Mouse (Mus musculus): ENCODE data around the gene Gm826. TPM values are rescaled to one million over a fixed set of nuclear protein-coding genes. Genes with fewer than 3 reads are reported as not detected.

Gene Gm826
- polyA plus RNA-seq, 1 experiment: 0.18 TPM

DNA sequence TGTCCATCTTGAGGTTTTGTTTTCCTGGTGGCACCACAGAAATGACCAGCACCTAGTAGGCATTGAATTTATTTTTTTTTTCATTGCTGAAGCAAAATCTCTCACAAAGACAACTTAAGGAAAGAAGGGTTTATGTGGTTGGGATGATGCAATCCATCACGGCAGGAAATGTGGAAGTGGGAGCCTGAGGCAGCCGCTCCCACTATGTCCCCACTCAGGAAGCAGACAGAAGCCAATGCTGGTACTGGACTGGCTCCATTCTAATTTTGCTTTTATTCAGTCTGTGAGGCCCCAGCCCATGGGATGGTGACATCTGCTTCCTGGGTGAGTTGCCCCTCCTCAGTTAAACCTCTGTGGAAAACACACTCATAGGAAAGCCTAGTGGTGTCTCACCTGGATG, 30.0 kb downstream of the Gm826 start:
- TF ChIP-seq POLR2A (IDR thresholded peaks at IDR 0.05; ENCODE audit: borderline replicate concordance, insufficient read depth, low read length) (no peak), CTCF (IDR thresholded peaks at IDR 0.05; ENCODE audit: borderline replicate concordance, insufficient read depth, low read depth, low read length) (no peak)
- no peak overlapping the region for H3K27ac ChIP-seq (ENCODE audit: insufficient read depth, low read length)
- H3K4me3 ChIP-seq (replicated peaks; ENCODE audit: insufficient read depth, low read depth, low read length): no peak overlapping the region
- no peak for DNase-seq
- H3K4me1 ChIP-seq (ENCODE audit: control insufficient read depth, insufficient read depth, low read length): no peaks in the 10 kb centered on the region
- 93% methylated on average over 2 of the region's 2 CpGs for WGBS
- H3K27me3 ChIP-seq (ENCODE audit: control insufficient read depth, insufficient read depth, low read length): no peaks in the 10 kb centered on the region

DNA sequence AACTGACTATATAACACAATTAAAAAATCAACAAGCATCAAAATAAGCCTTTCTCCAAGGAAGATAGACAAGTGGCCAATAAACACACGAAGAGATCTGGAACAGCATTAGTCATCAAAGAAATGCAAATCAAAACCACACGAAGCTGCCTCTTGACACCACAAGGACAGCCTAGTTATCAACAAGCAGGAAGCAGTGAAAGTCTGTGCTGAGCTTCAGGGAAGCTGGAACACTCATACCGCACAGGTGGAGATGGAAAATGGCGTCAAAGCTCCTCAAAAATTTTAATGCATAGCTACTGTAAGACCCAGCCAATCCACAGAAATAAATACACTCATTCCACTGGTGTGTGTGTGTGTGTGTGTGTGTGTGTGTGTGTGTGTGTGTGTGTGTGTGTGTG, 31.9 kb downstream of the Gm826 start:
- H3K4me1 ChIP-seq (ENCODE audit: control insufficient read depth, insufficient read depth, low read length): no peaks in the 10 kb centered on the region
- H3K27me3 ChIP-seq (ENCODE audit: control insufficient read depth, insufficient read depth, low read length): no peaks in the 10 kb centered on the region
- no peak overlapping the region for H3K4me3 ChIP-seq (replicated peaks; ENCODE audit: insufficient read depth, low read depth, low read length)
- no peak for TF ChIP-seq CTCF (IDR thresholded peaks at IDR 0.05; ENCODE audit: borderline replicate concordance, insufficient read depth, low read depth, low read length)
- TF ChIP-seq POLR2A (IDR thresholded peaks at IDR 0.05; ENCODE audit: borderline replicate concordance, insufficient read depth, low read length): no peak
- 74% methylated on average over 4 of the region's 4 CpGs for WGBS
- no peak for DNase-seq
- no peak overlapping the region for H3K27ac ChIP-seq (ENCODE audit: insufficient read depth, low read length)

DNA sequence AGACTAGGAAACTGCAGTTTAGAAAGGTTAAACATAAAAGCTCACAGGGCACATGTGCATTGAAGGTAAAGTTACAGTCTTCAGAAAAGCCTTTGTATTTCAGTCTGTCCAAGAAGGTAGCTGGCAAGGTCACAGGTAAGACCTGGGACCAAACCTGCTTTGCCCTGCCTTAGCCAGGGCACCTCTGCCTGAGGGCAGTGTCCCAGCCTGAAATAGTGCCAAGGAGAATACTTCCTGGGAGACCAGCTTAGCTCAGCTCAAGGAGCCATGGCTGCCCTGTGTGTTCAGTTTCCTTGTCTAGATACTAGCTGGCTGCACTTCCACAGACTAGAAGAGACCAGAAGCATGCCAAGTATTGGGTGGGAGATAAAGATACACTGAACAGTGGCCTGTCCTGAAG, 35.4 kb downstream of the Gm826 start:
- H3K27me3 ChIP-seq (ENCODE audit: control insufficient read depth, insufficient read depth, low read length): no peaks in the 10 kb centered on the region
- no peak overlapping the region for H3K27ac ChIP-seq (ENCODE audit: insufficient read depth, low read length)
- TF ChIP-seq POLR2A (IDR thresholded peaks at IDR 0.05; ENCODE audit: borderline replicate concordance, insufficient read depth, low read length): no peak
- no peak for TF ChIP-seq CTCF (IDR thresholded peaks at IDR 0.05; ENCODE audit: borderline replicate concordance, insufficient read depth, low read depth, low read length)
- no peak for DNase-seq
- no peak overlapping the region for H3K4me3 ChIP-seq (replicated peaks; ENCODE audit: insufficient read depth, low read depth, low read length)
- no peaks in the 10 kb centered on the region for H3K4me1 ChIP-seq (ENCODE audit: control insufficient read depth, insufficient read depth, low read length)

DNA sequence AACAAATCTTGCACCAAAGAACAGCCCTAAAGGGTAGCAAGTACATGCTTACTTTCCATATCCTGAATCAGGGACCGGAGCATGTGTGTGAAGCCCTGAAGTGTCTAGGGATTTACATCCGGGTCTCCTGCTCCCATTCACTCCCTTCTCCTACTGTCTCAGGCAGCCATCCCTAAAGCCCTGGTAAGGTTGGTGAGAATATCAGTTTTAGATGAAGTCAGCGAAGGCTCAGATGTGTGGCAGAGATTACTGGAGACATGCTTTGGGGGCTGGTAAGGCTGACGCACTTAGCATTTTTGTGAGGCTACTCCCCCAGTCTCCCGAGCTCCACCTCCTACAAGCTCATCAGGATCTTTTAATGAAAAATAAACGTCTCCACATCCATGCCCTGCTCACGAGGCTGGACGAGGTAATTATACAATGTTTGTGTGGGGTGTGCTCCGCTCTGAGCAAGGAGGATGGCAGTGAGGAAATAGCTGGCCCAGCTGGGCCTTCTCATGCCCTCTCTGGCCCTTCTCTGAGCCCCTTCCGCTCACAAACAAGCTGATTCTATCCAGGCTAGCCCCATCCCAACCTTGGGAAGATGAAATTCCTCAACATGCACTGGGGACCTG, 45.3 kb downstream of the Gm826 start:
- H3K27ac ChIP-seq (ENCODE audit: insufficient read depth, low read length): no peak overlapping the region
- WGBS: 82% methylated on average over 10 of the region's 10 CpGs
- TF ChIP-seq CTCF (IDR thresholded peaks at IDR 0.05; ENCODE audit: borderline replicate concordance, insufficient read depth, low read depth, low read length): no peak
- no peak for TF ChIP-seq POLR2A (IDR thresholded peaks at IDR 0.05; ENCODE audit: borderline replicate concordance, insufficient read depth, low read length)

DNA sequence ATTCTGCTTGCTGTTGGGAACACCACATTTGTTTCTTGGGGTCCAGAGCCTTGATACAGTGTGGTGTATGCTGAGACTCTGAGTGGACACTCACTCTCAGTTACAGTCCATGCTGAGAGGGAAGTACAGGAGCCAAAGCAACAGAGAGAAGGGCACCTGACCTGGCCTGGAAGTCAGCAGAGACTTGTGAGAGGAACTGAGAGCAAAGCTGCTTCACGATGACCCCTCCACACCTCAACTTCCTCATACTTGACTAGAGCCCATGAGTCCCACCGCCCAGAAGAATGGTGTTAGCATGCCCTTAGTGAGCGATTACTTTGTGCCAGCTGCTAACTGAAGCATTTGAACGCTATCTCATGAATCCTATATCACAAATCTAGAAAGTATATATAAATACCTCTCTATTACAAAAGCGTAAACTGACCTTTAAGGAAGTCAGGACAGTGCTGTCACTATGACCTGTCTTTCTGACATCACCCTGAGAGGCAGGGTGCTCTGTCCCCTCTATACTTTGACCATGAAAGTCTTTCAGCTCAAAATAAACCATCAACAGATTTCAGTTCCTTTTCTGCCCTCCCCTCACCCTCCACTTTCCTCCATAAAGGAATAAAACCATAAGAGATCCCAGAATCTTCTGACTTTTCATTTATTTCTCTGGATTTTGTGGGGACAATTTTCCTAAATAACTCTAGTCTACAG, 57.9 kb downstream of the Gm826 start:
- no peak overlapping the region for H3K27ac ChIP-seq (ENCODE audit: insufficient read depth, low read length)
- DNase-seq: no peak
- WGBS: 90% methylated on average over 5 of the region's 5 CpGs
- TF ChIP-seq CTCF (IDR thresholded peaks at IDR 0.05; ENCODE audit: borderline replicate concordance, insufficient read depth, low read depth, low read length) (no peak), POLR2A (IDR thresholded peaks at IDR 0.05; ENCODE audit: borderline replicate concordance, insufficient read depth, low read length) (no peak)
- H3K4me1 ChIP-seq (ENCODE audit: control insufficient read depth, insufficient read depth, low read length): no peaks in the 10 kb centered on the region
- H3K4me3 ChIP-seq (replicated peaks; ENCODE audit: insufficient read depth, low read depth, low read length): no peak overlapping the region
- no peaks in the 10 kb centered on the region for H3K27me3 ChIP-seq (ENCODE audit: control insufficient read depth, insufficient read depth, low read length)

More for the DNA sequence above, 45.3 kb downstream of the Gm826 start:
- no peaks in the 10 kb centered on the region for H3K4me1 ChIP-seq (ENCODE audit: control insufficient read depth, insufficient read depth, low read length)
- no peaks in the 10 kb centered on the region for H3K27me3 ChIP-seq (ENCODE audit: control insufficient read depth, insufficient read depth, low read length)
- H3K4me3 ChIP-seq (replicated peaks; ENCODE audit: insufficient read depth, low read depth, low read length): no peak overlapping the region
- DNase-seq: no peak

DNA sequence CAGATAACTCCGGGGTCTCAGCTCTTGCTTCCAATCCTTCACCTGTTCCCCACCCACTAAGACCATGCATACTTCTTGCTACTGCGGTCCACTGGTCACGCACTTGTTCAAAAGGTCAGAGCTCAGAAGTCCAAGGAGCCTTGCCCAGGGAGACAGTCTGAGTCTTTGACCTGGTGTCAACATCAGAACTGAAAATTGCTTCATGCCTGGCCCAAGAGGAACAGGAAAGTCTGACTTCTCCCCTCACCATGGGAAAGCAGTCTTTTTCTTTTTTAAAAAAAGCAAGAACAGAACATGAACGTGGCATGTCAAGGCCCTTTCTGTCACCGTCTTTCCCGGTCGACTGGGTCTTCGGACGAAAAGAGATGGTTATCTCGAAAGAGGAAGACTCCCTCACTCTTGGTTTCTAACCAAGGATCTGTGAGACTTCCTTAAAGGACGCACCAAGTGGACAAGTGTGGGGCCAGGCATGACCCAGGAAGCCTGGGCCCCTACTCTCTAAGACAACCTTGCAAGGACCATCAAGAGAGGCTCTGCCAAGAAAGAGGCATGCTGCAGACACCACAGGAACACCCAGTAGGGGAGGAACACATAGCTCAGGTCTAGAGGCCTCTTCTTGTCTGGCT, 66.0 kb downstream of the Gm826 start:
- Histone ChIP-seq H3K4me3 (replicated peaks; ENCODE audit: insufficient read depth, low read depth, low read length) (no peak overlapping the region), H3K4me1 (ENCODE audit: control insufficient read depth, insufficient read depth, low read length) (no peaks in the 10 kb centered on the region), H3K27ac (ENCODE audit: insufficient read depth, low read length) (no peak overlapping the region), H3K27me3 (ENCODE audit: control insufficient read depth, insufficient read depth, low read length) (no peaks in the 10 kb centered on the region)
- no peak for TF ChIP-seq POLR2A (IDR thresholded peaks at IDR 0.05; ENCODE audit: borderline replicate concordance, insufficient read depth, low read length)
- no peak for TF ChIP-seq CTCF (IDR thresholded peaks at IDR 0.05; ENCODE audit: borderline replicate concordance, insufficient read depth, low read depth, low read length)
- 92% methylated on average over 11 of the region's 11 CpGs for WGBS
- DNase-seq: no peak

DNA sequence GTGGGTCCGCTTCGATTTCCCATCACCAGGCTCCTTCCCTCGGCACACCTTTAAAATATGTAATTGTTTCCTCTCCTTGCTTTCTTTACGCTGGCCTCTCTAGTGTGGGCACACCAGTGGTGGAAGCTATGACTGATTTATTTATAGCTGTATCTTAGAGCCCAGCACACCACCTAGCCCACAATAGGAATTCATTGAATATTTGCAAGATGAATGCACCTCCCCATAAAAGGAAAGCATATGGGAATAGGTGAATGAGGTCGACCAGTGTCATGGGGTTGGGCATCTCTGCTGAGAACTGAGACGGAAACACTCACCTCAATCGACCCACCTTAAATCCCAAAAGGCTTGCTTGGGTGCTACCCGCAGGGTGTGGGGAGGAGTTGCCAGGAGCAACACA, 70.1 kb downstream of the Gm826 start:
- Histone ChIP-seq H3K4me3 (replicated peaks; ENCODE audit: insufficient read depth, low read depth, low read length) (no peak overlapping the region), H3K27me3 (ENCODE audit: control insufficient read depth, insufficient read depth, low read length) (no peaks in the 10 kb centered on the region), H3K4me1 (ENCODE audit: control insufficient read depth, insufficient read depth, low read length) (no peaks in the 10 kb centered on the region), H3K27ac (ENCODE audit: insufficient read depth, low read length) (no peak overlapping the region)
- WGBS: 93% methylated on average over 8 of the region's 8 CpGs
- TF ChIP-seq CTCF (IDR thresholded peaks at IDR 0.05; ENCODE audit: borderline replicate concordance, insufficient read depth, low read depth, low read length) (no peak), POLR2A (IDR thresholded peaks at IDR 0.05; ENCODE audit: borderline replicate concordance, insufficient read depth, low read length) (no peak)
- DNase-seq: no peak

DNA sequence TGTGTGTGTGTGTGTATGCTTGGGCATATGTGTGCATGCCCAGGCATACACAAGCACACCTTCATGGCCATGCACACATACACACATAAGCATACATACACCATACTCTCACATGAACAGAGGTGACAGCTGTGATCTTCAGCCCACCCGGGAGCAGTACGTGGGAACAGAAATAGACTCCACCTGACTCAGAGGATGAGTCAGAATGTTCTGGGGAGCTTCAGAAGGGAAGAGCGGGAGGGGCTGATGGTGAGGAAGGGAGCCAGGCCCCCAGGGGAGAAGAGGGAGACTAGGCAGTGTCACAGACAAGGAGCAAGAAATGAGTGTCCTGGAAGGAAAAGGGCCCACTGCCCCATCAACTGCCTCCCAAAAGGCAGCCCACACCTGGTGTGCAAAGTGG, 72.4 kb downstream of the Gm826 start:
- TF ChIP-seq POLR2A (IDR thresholded peaks at IDR 0.05; ENCODE audit: borderline replicate concordance, insufficient read depth, low read length): no peak
- no peak for TF ChIP-seq CTCF (IDR thresholded peaks at IDR 0.05; ENCODE audit: borderline replicate concordance, insufficient read depth, low read depth, low read length)
- no peak for DNase-seq
- H3K27ac ChIP-seq (ENCODE audit: insufficient read depth, low read length): no peak overlapping the region
- 74% methylated on average over 3 of the region's 3 CpGs for WGBS
- no peak overlapping the region for H3K4me3 ChIP-seq (replicated peaks; ENCODE audit: insufficient read depth, low read depth, low read length)
- H3K27me3 ChIP-seq (ENCODE audit: control insufficient read depth, insufficient read depth, low read length): no peaks in the 10 kb centered on the region
- H3K4me1 ChIP-seq (ENCODE audit: control insufficient read depth, insufficient read depth, low read length): no peaks in the 10 kb centered on the region

Other genes starting within 250 kb of the Gm826 start
- gene Mafb, start 32.9 kb upstream of the Gm826 start, polyA plus RNA-seq (2012; rRNA removed): 2.7 and 4.3 TPM in 2 replicates